Mouse (Mus musculus) midbrain, embryonic 10.5 days (tissue): ENCODE data around the gene Zdhhc20. TPM values are rescaled to one million over a fixed set of nuclear protein-coding genes. Genes with fewer than 3 reads are reported as not detected.
A peak's percentile ranks its signal among the peaks of the same experiment; 100 is the strongest.
"Not testable (repeated sequence)": the region's sequence is repeated elsewhere in the genome, so short reads cannot be mapped to it uniquely, and the experiment has no call there.

ENCODE experiments used
- DNase-seq: peaks from one replicate; pipeline ENCODE4 v3.0.0-alpha.2; 2017; ENCODE audit warnings: low spot score
- H3K27ac ChIP-seq: fragments of 300-500 bp; sonication (generic); replicated peaks from 2 replicates; pipeline ENCODE4 v1.5.1; 2016; ENCODE audit warnings: mild to moderate bottlenecking
- H3K27me3 ChIP-seq: fragments of 300-500 bp; sonication (generic); 2 replicates; pipeline ENCODE4 v1.6.1; 2016; ENCODE audit warnings: low read depth, mild to moderate bottlenecking; ENCODE audit not compliant: poor library complexity, severe bottlenecking
- H3K36me3 ChIP-seq: fragments of 300-500 bp; sonication (generic); 2 replicates; pipeline ENCODE4 v1.6.1; 2016; ENCODE audit warnings: mild to moderate bottlenecking, moderate library complexity
- H3K4me1 ChIP-seq: fragments of 300-500 bp; sonication (generic); 2 replicates; pipeline ENCODE4 v1.6.1; 2016
- H3K4me3 ChIP-seq: fragments of 300-500 bp; sonication (generic); 2 replicates; pipeline ENCODE4 v1.5.1; 2016; ENCODE audit warnings: mild to moderate bottlenecking, moderate library complexity
- H3K9me3 ChIP-seq: fragments of 300-500 bp; sonication (generic); replicated peaks from 2 replicates; pipeline ENCODE4 v1.6.1; 2016; ENCODE audit warnings: mild to moderate bottlenecking
- WGBS: fragments of 180-500 bp; shearing (Covaris S2); methylation state at CpG from one replicate; pipeline ENCODE4 v1.1.7; 2016; 5-methylcytosine and 5-hydroxymethylcytosine counted together
- polyA plus RNA-seq: library from polyadenylated mRNA; unstranded; fragments of >200 nt; fragmentation: Nextera tagmentation; extraction: Ambion mirVana; gene quantifications from 2 replicates; pipeline ENCODE4 v1.2.1, GENCODE M21; 2016

Zdhhc20 gene
- polyA plus RNA-seq: 52.9 and 53.7 TPM in 2 replicates

DNA sequence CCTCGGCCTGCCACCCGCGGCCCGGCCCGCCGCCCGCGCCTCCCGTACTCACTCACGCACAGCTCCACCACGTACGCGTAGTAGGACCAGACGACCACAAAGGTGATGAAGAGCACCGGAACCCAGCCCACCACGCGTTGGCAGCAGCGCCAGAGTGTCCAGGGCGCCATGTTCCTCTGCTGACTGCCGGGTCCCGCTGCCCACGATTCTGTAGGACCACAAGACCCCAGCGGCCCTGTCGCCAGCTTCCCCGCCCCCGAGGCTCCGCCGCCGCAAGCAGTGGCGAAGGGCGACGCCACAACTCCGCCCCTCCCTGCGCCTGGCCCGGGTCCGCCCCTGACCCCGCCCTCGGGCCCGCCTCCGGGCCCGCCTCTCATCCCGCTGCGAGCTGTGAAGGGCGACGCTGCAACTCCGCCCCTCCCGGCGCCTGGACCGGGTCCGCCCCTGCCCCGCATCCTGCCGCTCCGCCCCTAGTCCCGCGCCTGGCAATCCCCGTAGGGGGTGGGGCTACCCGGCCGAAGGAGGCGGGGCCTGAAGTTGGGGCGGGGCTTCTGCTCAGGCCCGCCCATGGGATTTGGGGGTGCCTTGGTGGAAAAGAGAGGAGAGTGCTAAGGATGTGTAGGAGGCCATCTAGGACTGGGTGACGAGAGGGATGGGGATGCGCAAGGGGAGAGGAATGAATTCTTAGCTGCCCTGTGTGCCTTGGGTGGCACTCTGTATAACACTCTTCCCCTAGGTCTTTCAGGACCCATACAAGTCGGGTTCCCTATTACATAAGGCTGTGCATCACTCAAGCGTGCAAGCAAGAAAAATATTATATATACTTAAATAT is at the start of gene Zdhhc20:
TSS of gene Zdhhc20 (minus strand) at position 266 of the 832 bp plus-strand sequence.
- 4% methylated on average over 64 of the region's 65 CpGs for WGBS
- Histone ChIP-seq H3K4me1 (peaks cover 15% of the 10 kb centered on the region), H3K9me3 (no peaks in the 10 kb centered on the region), H3K27ac (peak within 1 kb of the TSS; percentile 96), H3K4me3 (peak within 1 kb of the TSS; percentile 95), H3K36me3 (no peaks in the 10 kb centered on the region), H3K27me3 (no peaks in the 10 kb centered on the region)
- DNase-seq: peak; percentile 98

DNA sequence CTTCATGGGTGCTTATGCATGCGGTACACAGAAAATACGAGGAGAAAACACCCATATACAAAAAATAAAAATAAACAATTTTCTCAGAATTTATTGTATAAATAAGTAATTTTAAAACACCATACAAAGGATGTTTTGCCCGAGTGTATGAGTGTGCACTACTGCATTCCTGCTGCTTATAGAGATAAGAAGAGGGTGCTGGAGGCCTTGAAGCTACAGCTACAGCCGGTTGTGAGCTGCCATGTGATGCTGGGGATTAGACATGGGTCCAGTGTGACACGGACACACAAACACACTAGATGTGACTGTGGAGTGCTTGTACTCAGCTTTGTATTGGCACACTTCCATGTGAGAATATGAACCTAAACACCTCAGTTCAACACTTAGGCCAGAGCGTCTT is 47.2 kb upstream of the Zdhhc20 start:
- no peaks in the 10 kb centered on the region for H3K4me1 ChIP-seq
- DNase-seq: no peak
- WGBS: 91% methylated on average over 6 of the region's 6 CpGs

GRCm38 (mm10) chr14:57934666-57935065 is 44.6 kb upstream of the Zdhhc20 start:
- no peaks in the 10 kb centered on the region for H3K9me3 ChIP-seq
- no peak overlapping the region for H3K4me3 ChIP-seq
- no peak for DNase-seq
- H3K4me1 ChIP-seq: no peaks in the 10 kb centered on the region
- no peaks in the 10 kb centered on the region for H3K27me3 ChIP-seq
- 96% methylated on average over 13 of the region's 13 CpGs for WGBS
- no peak overlapping the region for H3K27ac ChIP-seq
- H3K36me3 ChIP-seq: peaks cover 7% of the 10 kb centered on the region; the same call in 1 of the 2 replicates

More for the DNA sequence above, 47.2 kb upstream of the Zdhhc20 start:
- Histone ChIP-seq H3K4me3 (no peak overlapping the region), H3K36me3 (peaks cover 8% of the 10 kb centered on the region), H3K27me3 (no peaks in the 10 kb centered on the region), H3K27ac (no peak overlapping the region), H3K9me3 (no peaks in the 10 kb centered on the region)

- WGBS: 94% methylated on average over 7 of the region's 7 CpGs
- DNase-seq: no peak
- Histone ChIP-seq H3K9me3 (no peaks in the 10 kb centered on the region), H3K36me3 (peaks cover 7% of the 10 kb centered on the region; the same call in 1 of the 2 replicates), H3K4me1 (no peaks in the 10 kb centered on the region), H3K27ac (no peak overlapping the region), H3K27me3 (no peaks in the 10 kb centered on the region), H3K4me3 (no peak overlapping the region)
Observed at GRCm38 (mm10) chr14:57933608-57934007, 43.5 kb upstream of the Zdhhc20 start.

GRCm38 (mm10) chr14:57932881-57933443 is 42.9 kb upstream of the Zdhhc20 start:
- Histone ChIP-seq H3K9me3 (no peaks in the 10 kb centered on the region), H3K27ac (no peak overlapping the region), H3K4me1 (no peaks in the 10 kb centered on the region), H3K4me3 (no peak overlapping the region), H3K27me3 (no peaks in the 10 kb centered on the region), H3K36me3 (peaks cover 7% of the 10 kb centered on the region; the same call in 1 of the 2 replicates)
- WGBS: 70% methylated on average over 7 of the region's 7 CpGs
- DNase-seq: no peak

GRCm38 (mm10) chr14:57921428-57922131 is 31.5 kb upstream of the Zdhhc20 start:
- 60% methylated on average over 10 of the region's 10 CpGs for WGBS
- H3K27me3 ChIP-seq: no peaks in the 10 kb centered on the region
- H3K36me3 ChIP-seq: peaks cover 49% of the 10 kb centered on the region
- peaks cover 20% of the 10 kb centered on the region for H3K4me1 ChIP-seq
- H3K27ac ChIP-seq: peak overlapping the region; percentile 72
- no peak overlapping the region for H3K4me3 ChIP-seq
- peak; percentile 17 for DNase-seq
- H3K9me3 ChIP-seq: peaks cover 5% of the 10 kb centered on the region; the same call in 1 of the 2 replicates

DNA sequence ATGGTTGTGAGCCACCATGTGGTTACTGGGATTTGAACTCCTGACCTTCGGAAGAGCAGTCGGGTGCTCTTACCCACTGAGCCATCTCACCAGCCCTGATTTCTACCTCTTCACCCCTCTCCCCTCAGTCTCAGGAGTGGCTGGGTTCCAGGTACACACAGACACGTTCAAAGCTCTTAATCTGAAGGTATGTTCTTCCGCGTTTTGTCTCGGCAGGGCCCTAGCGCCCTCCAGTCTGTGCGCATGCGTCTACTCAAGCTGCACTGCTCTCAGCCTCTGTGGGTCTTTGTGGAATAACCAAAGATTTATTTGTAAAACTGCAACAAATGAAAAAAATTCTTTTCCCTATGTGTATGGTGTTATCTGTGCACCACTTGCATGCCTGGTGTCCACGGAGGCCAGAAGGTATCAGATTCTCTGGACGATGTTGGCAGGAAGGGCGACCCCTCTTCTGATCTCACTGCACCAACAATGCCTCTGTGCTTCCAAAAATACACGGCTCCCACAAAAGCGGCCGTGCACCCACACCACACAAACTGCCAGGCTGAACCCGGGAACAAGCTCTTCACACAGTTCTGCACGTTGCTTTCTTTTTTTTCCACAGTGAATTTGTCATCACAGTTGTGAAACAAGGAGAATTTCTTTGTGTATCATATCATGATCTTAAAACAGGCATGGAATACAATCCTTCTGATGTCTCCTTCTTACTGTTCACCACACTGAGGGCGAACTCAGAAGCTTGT is 30.7 kb upstream of the Zdhhc20 start:
- no peak for DNase-seq
- H3K27ac ChIP-seq: peak overlapping the region; percentile 72; the same call in 1 of the 2 replicates
- no peak overlapping the region for H3K4me3 ChIP-seq
- H3K36me3 ChIP-seq: peaks cover 47% of the 10 kb centered on the region
- peaks cover 20% of the 10 kb centered on the region for H3K4me1 ChIP-seq
- no peaks in the 10 kb centered on the region for H3K27me3 ChIP-seq
- peaks cover 5% of the 10 kb centered on the region; the same call in 1 of the 2 replicates for H3K9me3 ChIP-seq
- 86% methylated on average over 18 of the region's 18 CpGs for WGBS

DNA sequence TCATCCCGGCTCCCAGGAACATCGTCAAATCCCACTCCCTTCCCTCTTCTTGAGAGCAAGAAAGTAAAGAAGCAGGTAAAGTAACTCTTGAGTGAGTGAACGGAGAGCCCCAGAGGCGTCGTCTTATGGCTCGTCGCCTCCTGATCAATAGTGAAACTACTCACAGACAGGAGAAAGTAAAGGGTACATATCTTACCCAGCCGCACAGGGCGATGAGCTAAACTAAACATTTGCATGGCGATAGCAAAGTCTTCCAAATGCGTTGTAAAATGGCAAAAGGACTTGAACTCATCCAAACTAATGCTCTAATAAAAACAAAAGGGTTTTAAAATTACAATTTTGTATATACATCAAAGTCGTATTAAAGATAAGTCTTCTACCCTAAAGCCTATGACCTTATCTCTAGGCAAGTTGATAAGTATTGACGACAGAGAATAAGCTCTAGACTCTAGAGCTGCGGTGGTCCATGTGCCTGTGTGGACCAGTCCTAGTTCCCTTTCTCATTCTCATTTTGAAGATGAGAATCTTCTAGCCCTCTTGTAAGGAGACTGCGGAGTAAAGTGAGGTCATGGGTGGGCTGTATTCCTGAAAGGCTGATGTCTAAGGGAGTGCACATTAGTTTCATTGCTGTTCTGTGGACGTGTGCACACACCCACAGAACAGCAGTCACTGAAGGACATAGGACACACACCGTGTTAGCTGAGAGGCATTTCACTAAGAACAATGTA is 29.2 kb upstream of the Zdhhc20 start:
- H3K27me3 ChIP-seq: no peaks in the 10 kb centered on the region
- H3K27ac ChIP-seq: no peak overlapping the region
- H3K4me1 ChIP-seq: peaks cover 20% of the 10 kb centered on the region
- peaks cover 5% of the 10 kb centered on the region; the same call in 1 of the 2 replicates for H3K9me3 ChIP-seq
- WGBS: 95% methylated on average over 17 of the region's 17 CpGs
- DNase-seq: no peak
- H3K36me3 ChIP-seq: peaks cover 47% of the 10 kb centered on the region
- H3K4me3 ChIP-seq: no peak overlapping the region

DNA sequence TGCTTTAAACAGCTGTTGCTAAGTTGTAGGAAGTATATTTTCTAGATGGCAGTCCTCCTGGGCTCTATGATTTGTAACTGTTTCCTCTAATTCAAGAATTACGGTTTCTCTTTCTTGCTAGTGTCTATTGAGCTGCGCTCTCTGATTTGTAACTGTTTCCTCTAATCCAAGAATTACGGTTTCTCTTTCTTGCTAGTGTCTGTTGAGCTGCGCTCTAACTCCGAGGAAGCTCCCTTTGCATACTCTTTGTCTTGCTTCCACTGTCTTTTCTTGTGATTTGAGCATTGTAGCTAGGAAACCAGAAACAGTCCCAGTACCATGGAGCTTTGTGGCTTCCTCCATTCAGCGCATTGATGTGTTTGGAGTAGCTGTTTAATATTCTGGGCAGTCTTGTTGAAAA is 25.3 kb upstream of the Zdhhc20 start:
- Histone ChIP-seq H3K36me3 (peaks cover 28% of the 10 kb centered on the region), H3K4me1 (peaks cover 2% of the 10 kb centered on the region; the same call in 1 of the 2 replicates), H3K9me3 (no peaks in the 10 kb centered on the region), H3K4me3 (no peak overlapping the region), H3K27me3 (no peaks in the 10 kb centered on the region), H3K27ac (no peak overlapping the region)
- no peak for DNase-seq
- 55% methylated on average over 6 of the region's 6 CpGs for WGBS

- not testable (repeated sequence) for H3K27ac ChIP-seq, H3K27me3 ChIP-seq, H3K4me1 ChIP-seq, DNase-seq, H3K9me3 ChIP-seq, H3K4me3 ChIP-seq
- peaks cover 15% of the 10 kb centered on the region for H3K36me3 ChIP-seq
- WGBS: 54% methylated on average over 1 of the region's 1 CpGs
Observed at GRCm38 (mm10) chr14:57912211-57913007, 22.3 kb upstream of the Zdhhc20 start.

GRCm38 (mm10) chr14:57911787-57912186 is 21.7 kb upstream of the Zdhhc20 start:
- H3K9me3 ChIP-seq, H3K36me3 ChIP-seq, H3K27ac ChIP-seq, H3K4me3 ChIP-seq, H3K27me3 ChIP-seq, H3K4me1 ChIP-seq, DNase-seq: not testable (repeated sequence)
